Mouse (Mus musculus) central nervous system, embryonic 18 days (tissue): ENCODE data around the gene Gm14124. TPM values are rescaled to one million over a fixed set of nuclear protein-coding genes. Genes with fewer than 3 reads are reported as not detected.

ENCODE experiments used
- polyA plus RNA-seq: library from polyadenylated mRNA; depleted of rRNA; stranded (reverse); fragments of >200 nt; gene quantifications from 2 replicates; pipeline ENCODE4 v1.2.3, GENCODE M21; 2012; rRNA removed

Gm14124 gene
- polyA plus RNA-seq: 0.01 and 0.06 TPM in 2 replicates

DNA sequence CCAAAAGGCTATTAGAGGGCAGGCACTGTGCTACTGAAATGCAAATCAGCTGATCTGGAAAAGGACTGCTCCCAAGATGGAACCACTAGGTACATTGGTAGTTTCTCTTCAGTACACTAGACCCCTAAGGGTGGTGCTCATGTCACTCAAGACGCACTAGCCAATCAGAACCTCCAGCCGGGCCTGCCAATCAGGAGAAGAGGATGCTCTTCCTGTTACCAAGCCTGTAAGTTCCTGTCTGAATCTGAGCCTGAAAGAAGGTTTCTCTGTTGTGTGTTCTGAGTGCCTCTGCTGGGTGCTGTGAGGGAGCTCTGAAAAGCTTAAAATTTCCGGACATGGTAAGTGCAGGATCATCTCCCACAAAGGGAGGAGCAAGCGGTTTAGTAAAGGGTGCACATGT, at the start of gene Gm14124:
Gm14124 (plus strand) TSS at position 227 of the 400 bp plus-strand sequence.

DNA sequence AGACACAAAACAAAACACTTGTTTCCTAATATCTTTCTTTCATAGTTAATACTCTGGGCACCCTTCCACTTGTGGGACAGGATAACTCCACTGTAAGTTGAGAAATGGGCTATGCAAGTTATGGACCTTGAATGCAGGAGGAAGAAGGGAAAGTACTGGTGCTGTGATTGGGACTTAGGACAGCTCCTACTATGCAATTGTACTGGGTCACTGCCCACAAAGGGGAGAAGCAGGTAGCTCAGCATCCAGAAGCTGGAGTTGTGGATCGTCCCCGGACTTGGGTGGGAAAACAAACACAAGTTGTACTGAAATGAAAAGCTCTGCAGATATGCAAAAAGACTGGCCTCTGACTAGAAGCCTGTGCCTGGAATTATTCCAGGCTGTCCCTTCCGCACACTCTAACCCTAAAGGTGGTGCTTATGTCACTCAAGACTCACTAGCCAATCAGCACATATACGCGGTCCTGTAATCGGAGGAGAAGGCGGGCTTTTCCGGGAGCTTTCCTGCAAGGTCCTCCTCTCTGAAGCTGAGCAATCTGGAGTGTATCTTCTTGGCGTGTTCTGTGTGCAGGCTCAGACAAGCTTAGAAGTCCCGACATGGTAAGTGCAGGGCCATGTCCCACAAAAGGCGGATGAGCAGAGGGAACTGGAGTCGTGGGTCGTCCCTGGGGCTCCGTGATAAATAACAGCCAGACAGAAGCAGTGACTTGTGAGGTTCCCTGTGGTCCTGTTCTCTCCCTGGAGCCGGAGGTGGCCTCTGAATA, 39.5 kb upstream of the Gm14124 start, which contains the start of gene Zfp937:
Zfp937 (plus strand) TSS at position 474 of the 763 bp plus-strand sequence.

GRCm38 (mm10) chr2:150255491-150255890, 1.8 kb upstream of the Gm14124 start, which contains the start of gene Gm21994:
Gene Gm21994, minus strand, starts transcription at chr2:150255591.

Other genes with a start within 250 kb of the Gm14124 start
- gene Zfp120, start 120.8 kb upstream of the Gm14124 start, polyA plus RNA-seq: 3.9 and 4.0 TPM in 2 replicates
- gene Gm10770, start 77.8 kb upstream of the Gm14124 start, polyA plus RNA-seq: not detected in 2 replicates
- not detected in 2 replicates for gene Gm14139, start 75.8 kb upstream of the Gm14124 start, polyA plus RNA-seq
- gene Zfp937, start 39.4 kb upstream of the Gm14124 start, polyA plus RNA-seq: 3.3 and 3.4 TPM in 2 replicates
- 0.92 and 1.2 TPM in 2 replicates for gene Gm21994, start 1.9 kb upstream of the Gm14124 start, polyA plus RNA-seq
- gene Gm10130, start 66.2 kb downstream of the Gm14124 start, polyA plus RNA-seq: not detected in 2 replicates
- gene 3300002I08Rik, start 105.2 kb downstream of the Gm14124 start, polyA plus RNA-seq: 6.3 and 6.8 TPM in 2 replicates
- 1.8 and 1.9 TPM in 2 replicates for gene Zfp442, start 194.0 kb downstream of the Gm14124 start, polyA plus RNA-seq
- gene Zfp345, start 227.6 kb downstream of the Gm14124 start, polyA plus RNA-seq: 0.01 TPM in 1 of 2 replicates, not detected in the other